Mouse (Mus musculus): ENCODE data around the gene Gstt1. TPM values are rescaled to one million over a fixed set of nuclear protein-coding genes. Genes with fewer than 3 reads are reported as not detected.
A peak's percentile ranks its signal among the peaks of the same experiment; 100 is the strongest.

Gstt1 gene
- polyA plus RNA-seq, 1 experiment from 2014 or later, result 21.3 TPM

DNA sequence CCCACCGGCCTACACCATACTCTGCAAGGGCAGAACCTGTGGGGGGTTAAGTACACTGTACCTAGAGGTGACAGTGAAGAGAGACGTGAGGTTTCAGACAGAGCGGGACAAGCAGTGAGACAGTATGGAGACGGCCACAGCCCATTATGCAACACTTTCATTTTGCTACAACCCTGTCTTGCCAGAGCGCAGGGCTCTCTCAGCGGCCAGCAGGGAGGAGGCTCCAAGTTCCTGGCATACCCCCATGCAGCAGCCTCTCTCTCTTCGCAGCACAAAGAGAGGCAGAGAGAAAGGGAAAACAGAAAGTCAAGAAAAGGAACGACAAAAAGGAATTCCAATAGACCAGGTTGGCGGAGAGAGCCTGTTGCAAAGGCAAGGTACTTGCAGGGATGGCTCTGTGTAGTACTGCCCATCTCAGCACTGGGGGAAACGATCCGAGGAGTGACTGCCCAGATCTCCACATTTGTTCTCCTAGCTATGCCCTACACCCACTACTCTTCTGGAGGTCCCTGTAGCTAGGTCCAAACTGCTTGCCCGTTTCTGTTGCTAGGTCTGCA, 687 bp downstream of the Gstt1 start:
- ATAC-seq (ENCODE audit: insufficient read depth, low FRiP score, low read depth), result peak; percentile 41; the same call in 1 of the 2 replicates
- no peaks in the 10 kb centered on the region for H3K36me3 ChIP-seq
- H3K4me3 ChIP-seq (replicated peaks), result peak overlapping the region; percentile 46
- no peaks in the 10 kb centered on the region for H3K9me3 ChIP-seq
- H3K27me3 ChIP-seq (replicated peaks), result no peaks in the 10 kb centered on the region
- H3K4me2 ChIP-seq, result peak overlapping the region; percentile 86
- WGBS, result 1% methylated on average over 12 of the region's 12 CpGs
- H3K27ac ChIP-seq, result no peak overlapping the region
- peaks cover 10% of the 10 kb centered on the region; the same call in 1 of the 2 replicates for H3K4me1 ChIP-seq
- H3K9ac ChIP-seq, result 0 out of 2 replicates have a peak overlapping the region, but pooled peaks have one; percentile 21

DNA sequence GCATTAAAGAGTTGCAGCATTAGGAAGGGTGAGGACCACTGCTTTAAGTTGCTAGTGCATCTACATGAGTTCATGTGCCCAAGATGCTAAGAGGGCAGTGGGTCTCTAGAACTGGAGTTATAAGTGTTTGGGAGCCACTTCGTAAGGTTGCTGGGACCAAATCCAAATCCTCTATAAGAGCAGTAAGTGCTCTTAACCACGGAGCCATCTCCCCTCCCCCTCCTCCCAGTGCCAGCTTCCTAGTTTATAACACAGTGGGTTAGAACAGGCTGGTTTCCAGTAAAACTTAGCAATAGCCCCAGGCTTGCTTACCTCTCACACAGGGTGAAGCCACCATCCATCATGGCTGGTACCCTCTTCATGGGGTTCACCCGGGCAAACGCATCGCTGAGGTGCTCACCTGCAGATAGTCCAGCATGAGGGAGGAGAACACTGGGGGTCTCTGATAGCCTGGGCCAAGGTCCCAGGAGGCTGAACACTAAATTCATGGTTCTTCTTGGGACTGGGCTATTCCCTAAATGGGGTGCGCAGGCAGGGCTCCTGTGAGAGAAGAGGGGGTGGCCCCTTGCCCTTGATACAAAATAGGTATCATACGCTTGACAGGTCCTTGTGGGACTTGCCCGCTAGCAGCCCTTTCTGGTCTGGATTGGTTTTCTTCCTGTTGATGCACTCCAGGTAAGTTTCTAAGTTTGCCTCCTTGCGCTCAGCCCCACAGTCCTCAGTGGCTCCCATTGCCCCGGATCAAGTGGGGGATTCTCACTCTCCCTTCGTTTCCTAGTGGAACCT, 1.5 kb downstream of the Gstt1 start:
- no peak overlapping the region for H3K9ac ChIP-seq
- no peak overlapping the region for H3K27ac ChIP-seq
- H3K9me3 ChIP-seq, result no peaks in the 10 kb centered on the region
- ATAC-seq (ENCODE audit: insufficient read depth, low FRiP score, low read depth), result peak; percentile 20; the same call in 1 of the 2 replicates
- WGBS, result 48% methylated on average over 11 of the region's 11 CpGs
- no peaks in the 10 kb centered on the region for H3K27me3 ChIP-seq (replicated peaks)
- H3K4me1 ChIP-seq, result peaks cover 10% of the 10 kb centered on the region; the same call in 1 of the 2 replicates
- peak overlapping the region; percentile 86 for H3K4me2 ChIP-seq
- H3K4me3 ChIP-seq (replicated peaks), result peak overlapping the region; percentile 46
- no peaks in the 10 kb centered on the region for H3K36me3 ChIP-seq

DNA sequence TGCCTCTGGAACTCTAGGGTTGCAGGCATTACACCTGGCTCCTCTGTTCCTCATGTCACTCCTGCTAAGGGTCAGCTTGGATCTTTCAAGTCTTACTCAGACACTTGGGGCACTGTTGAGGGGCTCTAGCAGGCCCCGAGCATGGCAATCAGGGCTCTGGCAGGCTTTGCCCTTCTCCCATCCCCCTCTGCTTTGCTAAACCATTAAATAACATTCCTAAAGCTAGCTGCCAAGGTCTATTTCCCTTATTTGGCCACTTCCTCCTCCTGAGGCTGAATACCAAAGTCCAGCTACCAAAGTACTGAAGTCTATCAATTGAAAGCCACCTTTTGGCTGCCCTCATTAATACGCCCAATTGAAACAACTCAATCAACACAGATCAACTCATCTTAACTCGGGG, 3.5 kb downstream of the Gstt1 start:
- Histone ChIP-seq H3K36me3 (no peaks in the 10 kb centered on the region), H3K27me3 (replicated peaks) (no peaks in the 10 kb centered on the region), H3K4me1 (peaks cover 13% of the 10 kb centered on the region; the same call in 1 of the 2 replicates), H3K27ac (peak overlapping the region; percentile 4; the same call in 1 of the 2 replicates), H3K9ac (no peak overlapping the region), H3K4me3 (replicated peaks) (no peak overlapping the region), H3K4me2 (no peak overlapping the region), H3K9me3 (no peaks in the 10 kb centered on the region)
- WGBS, result 27% methylated on average over 3 of the region's 3 CpGs
- no peak for ATAC-seq (ENCODE audit: insufficient read depth, low FRiP score, low read depth)

DNA sequence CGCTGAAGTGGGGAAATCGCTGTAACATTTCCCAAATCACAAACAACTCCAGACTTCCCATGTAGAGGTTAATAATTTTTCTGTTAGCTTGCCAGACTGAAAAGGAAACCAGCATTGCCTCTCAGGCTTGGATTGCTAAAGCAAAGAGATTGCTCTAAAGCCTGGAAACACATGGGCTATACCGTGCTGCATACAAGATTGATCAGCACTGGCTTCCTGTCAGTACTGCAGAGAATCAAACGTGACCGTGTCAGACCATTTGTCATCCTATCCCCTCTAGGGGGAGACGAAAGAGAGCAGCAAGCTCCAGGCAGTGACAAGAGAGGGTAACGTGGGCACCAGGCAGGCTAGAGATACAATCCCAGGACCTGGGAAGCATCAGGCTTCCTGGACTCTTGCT, 7.6 kb downstream of the Gstt1 start:
- H3K27ac ChIP-seq, result 0 out of 2 replicates have a peak overlapping the region, but pooled peaks have one; percentile 31

DNA sequence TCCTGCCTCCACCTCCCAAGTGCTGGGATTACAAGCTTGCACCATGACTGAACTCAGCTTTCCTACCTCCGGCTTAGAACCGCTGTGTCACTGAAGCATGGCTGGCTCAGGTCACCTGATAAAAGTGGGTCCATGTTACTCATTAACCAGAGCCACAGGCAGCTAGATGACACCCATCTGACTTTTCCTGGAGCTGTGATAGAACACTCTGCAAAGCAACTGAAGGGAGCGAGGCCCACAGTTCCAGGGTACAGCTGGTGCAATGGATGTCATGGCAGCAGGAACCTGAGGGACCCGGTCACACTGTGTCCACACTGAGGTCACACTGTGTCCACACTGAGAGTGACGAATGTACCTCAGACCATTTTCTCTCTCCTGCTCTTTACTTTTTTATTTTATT, 8.5 kb downstream of the Gstt1 start:
- Histone ChIP-seq H3K27me3 (replicated peaks) (no peaks in the 10 kb centered on the region), H3K4me3 (replicated peaks) (no peak overlapping the region), H3K27ac (no peak overlapping the region), H3K4me2 (no peak overlapping the region), H3K9ac (no peak overlapping the region), H3K4me1 (peaks cover 7% of the 10 kb centered on the region; the same call in 1 of the 2 replicates), H3K9me3 (no peaks in the 10 kb centered on the region), H3K36me3 (no peaks in the 10 kb centered on the region)
- peak; percentile 83 for ATAC-seq (ENCODE audit: insufficient read depth, low FRiP score, low read depth)
- 65% methylated on average over 5 of the region's 5 CpGs for WGBS

More for the DNA sequence above, 7.6 kb downstream of the Gstt1 start:
- H3K9ac ChIP-seq, result no peak overlapping the region
- no peak overlapping the region for H3K4me3 ChIP-seq (replicated peaks)
- H3K27me3 ChIP-seq (replicated peaks), result no peaks in the 10 kb centered on the region
- H3K9me3 ChIP-seq, result no peaks in the 10 kb centered on the region
- H3K4me1 ChIP-seq, result peaks cover 7% of the 10 kb centered on the region; the same call in 1 of the 2 replicates
- H3K36me3 ChIP-seq, result no peaks in the 10 kb centered on the region
- no peak for ATAC-seq (ENCODE audit: insufficient read depth, low FRiP score, low read depth)
- H3K4me2 ChIP-seq, result no peak overlapping the region
- WGBS, result 12% methylated on average over 7 of the region's 7 CpGs

DNA sequence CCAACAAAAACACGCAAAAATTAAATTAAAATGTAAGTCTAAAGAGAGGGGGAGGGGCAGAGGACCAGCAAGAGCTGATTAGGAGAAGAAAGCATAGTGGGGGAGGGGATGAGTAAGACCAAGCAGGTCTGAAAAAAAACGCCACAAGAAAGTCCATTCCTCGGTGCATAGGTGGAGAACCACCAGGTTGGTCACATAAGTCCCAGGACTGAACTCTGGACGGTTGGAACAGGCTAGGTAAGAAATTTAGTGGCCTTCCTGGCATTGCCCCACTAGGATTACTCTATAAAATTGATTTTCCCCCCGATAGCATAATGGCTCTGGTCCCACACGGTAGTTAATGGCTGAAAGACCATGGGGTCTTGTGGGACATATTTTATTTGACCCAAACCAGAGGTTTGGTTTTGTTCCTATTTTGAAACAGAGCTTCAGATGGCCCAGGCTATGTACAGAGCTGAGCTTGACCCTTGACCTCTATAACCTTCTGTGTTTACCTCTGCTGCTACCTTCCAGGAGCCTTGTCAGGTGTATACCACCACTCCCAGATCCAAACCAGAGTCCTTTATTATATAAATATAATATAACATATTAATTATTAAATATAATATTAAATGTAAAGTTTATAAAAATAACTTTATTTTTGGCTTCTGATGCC, 9.2 kb downstream of the Gstt1 start:
- no peak overlapping the region for H3K4me3 ChIP-seq (replicated peaks)
- ATAC-seq (ENCODE audit: insufficient read depth, low FRiP score, low read depth), result no peak
- no peaks in the 10 kb centered on the region for H3K27me3 ChIP-seq (replicated peaks)
- WGBS, result 77% methylated on average over 6 of the region's 6 CpGs
- no peak overlapping the region for H3K9ac ChIP-seq
- 0 out of 2 replicates have a peak, but pooled peaks cover 3% of the 10 kb centered on the region for H3K4me1 ChIP-seq
- no peak overlapping the region for H3K4me2 ChIP-seq
- no peaks in the 10 kb centered on the region for H3K9me3 ChIP-seq
- no peaks in the 10 kb centered on the region for H3K36me3 ChIP-seq
- no peak overlapping the region for H3K27ac ChIP-seq

DNA sequence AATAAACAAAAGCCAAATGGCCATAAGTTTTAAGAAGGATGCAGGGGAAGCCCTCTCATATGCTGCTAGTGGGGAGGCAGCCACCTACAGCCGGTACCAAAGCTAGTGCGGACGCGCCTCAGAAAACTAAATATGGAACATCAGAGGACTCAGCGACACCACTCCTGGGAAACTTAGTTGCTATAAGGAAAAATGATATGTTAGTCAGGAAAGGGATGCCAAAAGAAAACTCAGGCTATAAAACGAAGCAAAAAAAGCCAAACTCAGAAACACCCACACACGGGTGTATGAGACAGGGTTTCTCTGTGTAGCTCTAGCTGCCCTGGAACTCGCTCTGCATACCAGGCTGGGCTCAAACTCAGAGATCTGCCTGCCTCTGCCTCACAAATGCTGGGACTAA, 10.1 kb downstream of the Gstt1 start:
- Histone ChIP-seq H3K4me1 (0 out of 2 replicates have a peak, but pooled peaks cover 3% of the 10 kb centered on the region), H3K9me3 (no peaks in the 10 kb centered on the region), H3K4me2 (no peak overlapping the region), H3K4me3 (replicated peaks) (no peak overlapping the region), H3K27ac (no peak overlapping the region), H3K9ac (no peak overlapping the region), H3K36me3 (no peaks in the 10 kb centered on the region), H3K27me3 (replicated peaks) (no peaks in the 10 kb centered on the region)
- ATAC-seq (ENCODE audit: insufficient read depth, low FRiP score, low read depth), result no peak
- WGBS, result 92% methylated on average over 8 of the region's 8 CpGs

DNA sequence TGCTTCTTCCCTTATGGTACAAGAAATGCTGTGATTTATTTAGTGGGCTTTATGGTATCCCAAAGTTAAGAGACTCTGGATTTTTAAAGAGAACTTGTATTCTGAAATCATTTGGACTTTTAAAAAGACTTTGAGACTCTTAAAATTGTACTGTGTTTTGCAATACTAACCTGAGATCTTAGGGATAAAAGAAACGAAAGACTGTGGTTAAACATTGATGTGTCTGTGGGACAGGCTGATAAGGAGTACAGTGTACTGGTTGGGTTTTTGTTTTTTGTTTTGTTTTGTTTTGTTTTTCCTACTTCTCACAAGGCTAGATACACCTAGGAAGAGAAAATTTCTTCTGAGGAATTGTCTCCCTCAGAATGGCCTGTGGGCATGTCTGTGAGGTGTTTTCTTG, 12.9 kb downstream of the Gstt1 start:
- H3K27me3 ChIP-seq (replicated peaks), result no peaks in the 10 kb centered on the region
- H3K9me3 ChIP-seq, result no peaks in the 10 kb centered on the region
- WGBS, result 67% methylated on average over 1 of the region's 1 CpGs
- H3K4me1 ChIP-seq, result 0 out of 2 replicates have a peak, but pooled peaks cover 6% of the 10 kb centered on the region
- no peak overlapping the region for H3K9ac ChIP-seq
- no peak overlapping the region for H3K4me2 ChIP-seq
- H3K4me3 ChIP-seq (replicated peaks), result no peak overlapping the region
- no peak for ATAC-seq (ENCODE audit: insufficient read depth, low FRiP score, low read depth)
- no peaks in the 10 kb centered on the region for H3K36me3 ChIP-seq
- no peak overlapping the region for H3K27ac ChIP-seq

DNA sequence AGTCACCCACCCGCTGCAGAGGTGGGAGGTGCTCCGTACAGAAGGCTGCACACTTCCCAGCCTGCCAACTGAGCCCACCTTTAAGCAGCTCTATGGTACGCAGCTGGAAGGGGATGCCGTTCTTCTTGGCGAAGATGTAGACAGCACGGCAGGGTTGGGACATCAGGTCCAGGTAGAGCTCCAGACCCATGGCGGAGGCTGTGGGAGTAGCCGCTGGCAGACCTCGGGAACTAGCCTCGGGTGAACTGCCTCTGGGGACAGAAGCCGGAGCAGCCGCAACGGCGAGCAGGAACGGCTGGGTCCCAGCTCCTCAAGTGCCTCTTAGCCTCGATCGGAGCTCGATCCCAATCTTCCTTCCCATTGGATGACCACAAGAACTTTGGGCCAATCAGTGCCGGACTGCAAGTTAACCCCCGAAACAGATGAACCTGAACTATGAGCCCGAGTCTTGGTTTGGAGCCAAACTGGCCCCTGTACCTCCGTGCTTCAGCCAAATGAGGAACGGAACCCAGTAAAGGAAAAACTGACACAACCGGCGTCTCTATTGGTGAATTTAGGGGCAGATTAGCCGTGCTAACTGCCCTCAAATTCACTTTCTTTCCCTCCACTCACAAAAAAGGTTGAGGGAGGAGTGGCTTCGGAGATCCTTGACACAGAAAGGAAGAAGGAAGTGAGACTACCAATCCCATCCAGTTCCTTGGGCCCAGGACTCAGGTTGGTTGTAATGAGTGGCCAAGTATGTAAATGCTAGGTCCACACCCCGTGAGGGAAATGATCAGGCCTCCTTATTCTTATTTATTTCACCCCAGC, 17.4 kb downstream of the Gstt1 start, which contains the start of the genes Gm20441 and Gstt3:
Gm20441 (minus strand) TSS at position 186 of the 810 bp plus-strand sequence.
Gstt3 (minus strand) TSS at position 646 of the 810 bp plus-strand sequence.
- peak within 1 kb of the TSS; percentile 57 for H3K4me3 ChIP-seq (replicated peaks)
- H3K9ac ChIP-seq, result peak within 1 kb of the TSS; percentile 35; the same call in 1 of the 2 replicates
- H3K36me3 ChIP-seq, result no peaks in the 10 kb centered on the region
- H3K27me3 ChIP-seq (replicated peaks), result no peaks in the 10 kb centered on the region
- peak within 1 kb of the TSS; percentile 96 for H3K4me2 ChIP-seq
- 0 out of 2 replicates have a peak, but pooled peaks cover 15% of the 10 kb centered on the region for H3K4me1 ChIP-seq
- peak within 1 kb of the TSS; percentile 90 for H3K27ac ChIP-seq
- peak; percentile 91 for ATAC-seq (ENCODE audit: insufficient read depth, low FRiP score, low read depth)
- no peaks in the 10 kb centered on the region for H3K9me3 ChIP-seq
- under 1% methylated on average over 28 of the region's 28 CpGs for WGBS

DNA sequence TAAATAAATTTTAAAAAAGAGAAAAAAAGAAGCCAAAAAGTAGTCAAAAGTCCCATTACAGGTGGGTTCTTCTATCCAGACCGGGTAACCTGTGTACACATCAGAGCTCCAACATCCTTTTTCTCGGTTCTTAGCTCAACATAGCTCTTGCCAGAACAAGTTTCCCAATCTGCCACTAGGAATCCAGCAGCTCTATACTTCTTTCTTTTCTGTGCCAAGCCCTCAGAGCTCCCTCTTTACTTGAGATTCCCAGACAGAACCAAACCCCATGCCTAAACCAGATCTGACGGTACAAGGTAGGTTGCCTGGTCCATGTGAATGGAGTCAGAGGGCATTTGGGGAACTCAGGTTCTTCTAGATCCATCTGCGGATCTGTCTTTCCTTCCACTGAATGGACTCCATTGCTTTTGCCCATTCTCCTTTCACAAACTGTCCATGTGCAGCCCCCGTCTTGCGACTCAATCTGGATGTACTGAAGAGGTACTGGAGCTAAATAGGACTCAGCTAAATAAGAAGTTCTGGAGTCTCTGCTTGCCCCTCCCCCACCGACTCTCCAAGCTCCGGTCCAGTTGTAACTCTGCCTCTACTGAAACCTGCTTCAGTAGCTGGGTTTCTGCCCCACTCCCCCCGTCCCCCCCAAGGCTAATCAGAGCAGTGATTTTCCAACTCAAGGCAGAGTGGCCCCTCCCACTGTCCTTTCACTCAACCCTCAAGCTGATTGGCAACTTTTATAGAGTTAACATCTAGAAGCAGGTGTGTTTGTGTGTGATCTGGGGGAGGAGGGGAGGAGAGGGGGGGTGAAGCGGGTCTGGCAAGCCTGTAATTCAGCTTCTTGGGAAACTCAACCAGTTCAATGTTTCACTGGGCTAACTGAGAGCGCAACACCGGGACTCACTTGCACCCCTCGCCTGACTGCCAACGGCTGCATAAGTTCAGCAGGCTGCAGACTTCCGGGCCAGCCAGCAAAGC, 18.9 kb downstream of the Gstt1 start:
- peak overlapping the region; percentile 57 for H3K4me3 ChIP-seq (replicated peaks)
- peak overlapping the region; percentile 31; the same call in 1 of the 2 replicates for H3K27ac ChIP-seq
- 34% methylated on average over 15 of the region's 15 CpGs for WGBS
- no peaks in the 10 kb centered on the region for H3K27me3 ChIP-seq (replicated peaks)
- H3K4me2 ChIP-seq, result peak overlapping the region; percentile 96
- peak; percentile 24; the same call in 1 of the 2 replicates for ATAC-seq (ENCODE audit: insufficient read depth, low FRiP score, low read depth)
- no peak overlapping the region for H3K9ac ChIP-seq
- 0 out of 2 replicates have a peak, but pooled peaks cover 15% of the 10 kb centered on the region for H3K4me1 ChIP-seq
- H3K9me3 ChIP-seq, result no peaks in the 10 kb centered on the region
- no peaks in the 10 kb centered on the region for H3K36me3 ChIP-seq

All from stomach, embryonic 15.5 days (tissue).